Mouse (Mus musculus) liver, postnatal 0 days (tissue): ENCODE data around the gene Ano5. TPM values are rescaled to one million over a fixed set of nuclear protein-coding genes. Genes with fewer than 3 reads are reported as not detected.

Experiments
- ATAC-seq: fragments of 200-750 bp; cut with Nextera tagmentation; 2 replicates; pipeline ENCODE4 v1.8.0; 2017; ENCODE audit warnings: mild to moderate bottlenecking, moderate library complexity
- DNase-seq: peaks from one replicate; pipeline ENCODE4 v3.0.0-alpha.2; 2016
- H3K27ac ChIP-seq: fragments of 300-500 bp; sonication (generic); 2 replicates; pipeline ENCODE4 v1.5.1; 2014; ENCODE audit warnings: antibody characterized with exemption, moderate library complexity, mild to moderate bottlenecking, low read depth
- H3K27me3 ChIP-seq: fragments of 300-500 bp; sonication (generic); 2 replicates; pipeline ENCODE4 v1.6.1; 2014; ENCODE audit warnings: low read length, control low read depth, mixed read lengths; ENCODE audit not compliant: insufficient read depth
- H3K36me3 ChIP-seq: fragments of 300-500 bp; sonication (generic); replicated peaks from 2 replicates; pipeline ENCODE4 v1.6.1; 2014; ENCODE audit warnings: mild to moderate bottlenecking, control low read depth, low read length, moderate library complexity, mixed read lengths; ENCODE audit not compliant: insufficient read depth
- H3K4me1 ChIP-seq: fragments of 300-500 bp; sonication (generic); 2 replicates; pipeline ENCODE4 v1.6.1; 2014; ENCODE audit warnings: antibody characterized with exemption, mild to moderate bottlenecking, control low read depth; ENCODE audit not compliant: insufficient read depth
- H3K4me2 ChIP-seq: fragments of 300-500 bp; sonication (generic); 2 replicates; pipeline ENCODE4 v1.6.1; 2014; ENCODE audit warnings: low read depth, mild to moderate bottlenecking, low read length, moderate library complexity, mixed read lengths
- H3K4me3 ChIP-seq: fragments of 300-500 bp; sonication (generic); 2 replicates; pipeline ENCODE4 v1.5.1; 2014; ENCODE audit warnings: low read depth, low read length
- H3K9ac ChIP-seq: fragments of 300-500 bp; sonication (generic); replicated peaks from 2 replicates; pipeline ENCODE4 v1.6.1; 2014; ENCODE audit warnings: mild to moderate bottlenecking, moderate library complexity
- H3K9me3 ChIP-seq: fragments of 300-500 bp; sonication (generic); 2 replicates; pipeline ENCODE4 v1.6.1; 2016; ENCODE audit warnings: mild to moderate bottlenecking, control low read depth, low read length, mixed read lengths
- CTCF ChIP-seq: sonication (generic); IDR thresholded peaks from 2 replicates; pipeline ENCODE4 v1.5.1; 2016; ENCODE audit warnings: antibody characterized with exemption, low read depth
- EP300 ChIP-seq: IDR thresholded peaks from 2 replicates; pipeline ENCODE4 v1.6.1; 2016; ENCODE audit warnings: antibody characterized with exemption, low read depth, mild to moderate bottlenecking
- WGBS: fragments of 180-500 bp; shearing (Covaris S2); extraction: QIAGEN DNeasy Blood & Tissue Kit; methylation state at CpG from one replicate; pipeline ENCODE4 v1.1.7; 2014; ENCODE audit not compliant: insufficient replicate concordance; 5-methylcytosine and 5-hydroxymethylcytosine counted together
- polyA plus RNA-seq: library from polyadenylated mRNA; unstranded; fragments of >200 nt; fragmentation: Nextera tagmentation; extraction: Ambion mirVana; gene quantifications from 2 replicates; pipeline ENCODE4 v1.2.1, GENCODE M21; 2015

The Ano5 gene
- polyA plus RNA-seq = 0.01 TPM in 1 of 2 replicates, not detected in the other

DNA sequence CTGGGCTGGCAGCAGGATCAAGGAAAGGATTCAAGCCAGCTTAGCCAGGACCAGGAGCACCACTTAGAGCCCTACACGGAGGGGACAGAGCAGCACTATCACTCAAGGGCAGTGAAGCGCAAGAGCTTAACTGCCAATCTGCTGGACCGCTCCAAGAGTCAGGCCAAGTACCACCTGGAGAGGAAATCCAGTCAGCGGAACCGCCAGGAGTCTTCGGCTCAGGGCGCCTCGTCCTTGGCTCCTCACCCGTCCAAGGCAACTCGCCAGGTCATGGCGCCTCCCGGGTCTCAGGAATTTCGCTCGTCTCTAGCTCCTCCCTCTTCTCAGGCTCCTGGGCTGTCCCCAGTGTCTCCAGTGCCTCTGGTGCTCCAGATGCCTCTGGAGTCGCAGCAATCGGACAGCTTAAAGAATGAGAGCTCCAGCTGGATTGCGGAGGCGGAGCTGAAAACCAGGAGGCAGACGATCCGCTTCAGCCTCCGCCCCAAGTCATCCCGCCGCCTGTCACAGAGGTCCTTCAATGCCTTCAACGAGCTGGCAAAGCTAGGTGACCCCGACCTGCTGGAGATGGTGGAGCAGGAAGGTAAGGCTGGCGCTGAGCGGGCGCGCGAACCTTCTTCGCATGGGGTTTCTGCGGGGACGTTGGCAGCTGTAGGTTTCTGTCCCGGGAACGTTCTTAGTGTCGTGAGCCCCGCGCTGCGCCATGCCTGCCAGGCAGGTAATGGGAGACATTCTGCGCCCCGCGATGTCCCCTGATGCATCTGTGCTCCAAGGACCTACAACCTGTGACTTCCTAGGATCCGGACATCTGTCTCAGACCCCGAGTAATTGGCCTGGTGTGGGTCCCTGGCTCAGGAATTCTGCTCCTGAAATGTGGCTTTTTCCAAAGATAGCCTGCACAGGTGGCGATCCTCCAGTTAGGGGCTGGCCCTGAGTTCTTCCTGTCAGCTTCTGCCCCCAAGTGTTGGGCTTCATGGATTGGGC is at the start of gene Ano5:
Gene Ano5 (plus strand): TSS at position 359 of the 981 bp plus-strand sequence.
- DNase-seq = no peak
- no peak within 1 kb of the TSS for H3K4me3 ChIP-seq

DNA sequence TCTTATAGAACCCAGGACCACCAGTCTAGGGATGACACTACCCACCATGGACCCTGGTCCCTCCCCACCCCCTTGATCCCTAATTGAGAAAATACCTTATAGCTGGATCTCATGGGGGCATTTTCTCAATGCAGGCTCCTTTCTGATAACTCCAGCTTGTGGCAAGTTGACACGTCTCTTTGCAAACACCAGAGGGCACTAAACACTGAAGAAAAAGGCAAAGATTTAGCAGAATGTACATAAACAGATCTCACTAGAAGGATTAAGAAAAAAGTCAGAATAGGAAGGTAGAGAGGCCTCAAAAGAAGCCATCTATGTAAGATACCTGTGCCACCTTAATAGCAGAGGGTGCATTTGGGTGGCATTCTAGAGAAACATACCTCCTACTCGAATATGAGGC is 11.4 kb upstream of the Ano5 start:
- no peak for DNase-seq

More for the DNA sequence above, at the start of gene Ano5:
- Histone ChIP-seq H3K4me2 (peak within 1 kb of the TSS; percentile 26; the same call in 1 of the 2 replicates), H3K4me1 (no peaks in the 10 kb centered on the region), H3K9me3 (no peaks in the 10 kb centered on the region), H3K27ac (no peak within 1 kb of the TSS), H3K9ac (no peak within 1 kb of the TSS), H3K27me3 (no peaks in the 10 kb centered on the region), H3K36me3 (no peaks in the 10 kb centered on the region)
- TF ChIP-seq EP300 = no peak
- TF ChIP-seq CTCF = no peak
- WGBS = 3% methylated on average over 44 of the region's 45 CpGs
- no peak for ATAC-seq

DNA sequence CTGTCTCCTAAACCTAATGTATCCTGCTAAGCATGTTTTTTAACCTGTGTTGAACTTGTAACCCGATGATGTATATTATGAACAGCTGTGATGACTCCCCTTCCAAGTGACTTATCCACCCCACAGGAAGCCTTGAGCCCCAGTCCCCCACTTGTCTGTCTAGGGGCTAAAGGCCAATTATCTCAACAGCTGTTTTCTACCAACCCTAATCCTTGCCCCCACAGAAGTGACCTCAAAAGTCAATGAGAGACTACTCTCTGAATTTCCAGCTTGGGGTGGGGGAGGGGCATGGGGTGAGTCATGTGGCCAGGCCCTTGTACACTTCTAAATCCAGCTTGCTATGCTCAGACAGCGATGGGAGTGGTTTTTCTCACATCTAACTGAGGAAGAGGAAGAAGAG is 6.9 kb upstream of the Ano5 start:
- H3K27me3 ChIP-seq = no peaks in the 10 kb centered on the region
- H3K4me3 ChIP-seq = no peak overlapping the region
- 32% methylated on average over 2 of the region's 2 CpGs for WGBS
- no peaks in the 10 kb centered on the region for H3K9me3 ChIP-seq
- DNase-seq (no peak), ATAC-seq (no peak)
- H3K4me1 ChIP-seq = no peaks in the 10 kb centered on the region
- no peak overlapping the region for H3K9ac ChIP-seq
- H3K4me2 ChIP-seq = no peak overlapping the region
- H3K36me3 ChIP-seq = no peaks in the 10 kb centered on the region
- no peak overlapping the region for H3K27ac ChIP-seq
- TF ChIP-seq EP300 = no peak
- TF ChIP-seq CTCF = no peak

More for the DNA sequence above, 11.4 kb upstream of the Ano5 start:
- Histone ChIP-seq H3K4me3 (no peak overlapping the region), H3K27ac (no peak overlapping the region), H3K4me2 (no peak overlapping the region), H3K4me1 (no peaks in the 10 kb centered on the region), H3K9ac (no peak overlapping the region), H3K27me3 (no peaks in the 10 kb centered on the region), H3K9me3 (no peaks in the 10 kb centered on the region), H3K36me3 (no peaks in the 10 kb centered on the region)
- TF ChIP-seq CTCF (no peak), EP300 (no peak)
- no peak for ATAC-seq
- 18% methylated on average over 2 of the region's 2 CpGs for WGBS

DNA sequence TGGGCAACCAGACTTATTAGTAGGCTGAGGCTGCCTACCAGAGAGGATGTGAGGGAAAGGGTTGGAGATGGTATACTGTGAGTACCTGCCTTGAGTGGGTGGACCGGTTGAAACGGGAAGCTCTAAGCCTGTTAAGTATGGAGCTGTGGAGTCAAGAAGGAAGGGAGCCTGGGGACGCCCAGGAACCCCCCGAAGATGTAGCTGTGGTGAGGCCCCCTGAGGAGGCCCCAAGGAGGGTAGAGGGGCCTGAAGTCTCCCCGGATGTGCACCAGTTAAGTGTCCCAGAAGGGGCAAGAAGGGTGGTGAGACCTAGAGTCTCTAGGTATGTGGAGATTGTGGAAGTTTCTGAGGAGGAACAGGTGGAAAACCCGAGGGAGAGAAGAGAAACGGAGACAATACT is 682 bp upstream of the Ano5 start:
- Histone ChIP-seq H3K9ac (no peak overlapping the region), H3K4me2 (no peak overlapping the region), H3K9me3 (no peaks in the 10 kb centered on the region), H3K36me3 (no peaks in the 10 kb centered on the region), H3K27ac (no peak overlapping the region), H3K4me1 (no peaks in the 10 kb centered on the region), H3K27me3 (no peaks in the 10 kb centered on the region), H3K4me3 (no peak overlapping the region)
- WGBS = 63% methylated on average over 7 of the region's 7 CpGs
- DNase-seq (no peak), ATAC-seq (no peak)
- TF ChIP-seq EP300 = no peak
- no peak for TF ChIP-seq CTCF

DNA sequence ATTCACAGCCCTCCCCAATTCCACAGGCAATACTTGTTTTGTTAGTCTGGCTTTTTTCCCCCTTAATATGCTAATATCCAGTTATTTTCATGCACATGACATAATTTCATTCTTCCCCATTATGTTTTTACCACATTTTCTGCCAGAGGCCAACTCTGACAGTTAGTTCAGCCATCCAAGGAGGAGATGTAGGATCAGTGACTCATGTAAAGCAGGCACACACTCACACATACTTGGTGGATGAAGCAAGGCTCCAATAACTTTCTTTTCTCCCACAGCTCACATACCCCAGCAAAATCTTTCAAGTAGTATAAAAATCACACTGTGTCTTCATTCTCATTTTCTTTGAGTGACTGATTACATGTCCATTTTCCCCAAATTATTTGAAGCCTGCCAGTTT is 28.5 kb downstream of the Ano5 start:
- no peak for DNase-seq
- no peak overlapping the region for H3K27ac ChIP-seq
- H3K9me3 ChIP-seq = no peaks in the 10 kb centered on the region
- H3K27me3 ChIP-seq = no peaks in the 10 kb centered on the region
- TF ChIP-seq CTCF = no peak
- no peak for TF ChIP-seq EP300
- no peaks in the 10 kb centered on the region for H3K4me1 ChIP-seq
- H3K4me3 ChIP-seq = no peak overlapping the region
- no peaks in the 10 kb centered on the region for H3K36me3 ChIP-seq
- no peak for ATAC-seq
- H3K9ac ChIP-seq = no peak overlapping the region
- H3K4me2 ChIP-seq = no peak overlapping the region

DNA sequence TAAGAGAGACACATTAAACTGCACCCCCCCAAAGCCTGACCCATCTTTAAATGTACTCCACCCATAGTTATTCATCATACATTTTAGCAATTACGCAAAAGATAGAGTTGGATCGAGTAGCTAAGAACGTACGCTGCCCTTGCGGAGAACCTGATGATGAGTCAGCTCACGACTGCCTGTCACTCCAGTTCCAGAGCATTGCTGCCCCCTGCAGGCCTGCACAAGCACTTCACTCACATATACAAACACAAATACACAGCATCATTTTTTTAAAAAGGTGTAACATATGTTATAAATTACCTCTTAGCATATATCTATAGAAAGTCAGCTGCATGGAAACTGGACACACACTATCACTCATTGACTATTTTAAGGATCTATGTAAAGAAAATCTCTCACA is 29.9 kb downstream of the Ano5 start:
- Histone ChIP-seq H3K4me1 (no peaks in the 10 kb centered on the region), H3K27ac (no peak overlapping the region), H3K27me3 (no peaks in the 10 kb centered on the region), H3K9ac (no peak overlapping the region), H3K36me3 (no peaks in the 10 kb centered on the region), H3K4me3 (no peak overlapping the region), H3K9me3 (no peaks in the 10 kb centered on the region), H3K4me2 (no peak overlapping the region)
- TF ChIP-seq EP300 = no peak
- peak; percentile 32; the same call in 1 of the 2 replicates for TF ChIP-seq CTCF
- 61% methylated on average over 6 of the region's 6 CpGs for WGBS
- no peak for DNase-seq
- ATAC-seq = no peak
